Mouse (Mus musculus): ENCODE measurements at regions not wholly inside any gene's neighbourhood (a gene's known extent, or its start where the extent isn't known, plus 50 kb on each side); places are given as distances from the start of the nearest gene placed in this dataset.

DNA sequence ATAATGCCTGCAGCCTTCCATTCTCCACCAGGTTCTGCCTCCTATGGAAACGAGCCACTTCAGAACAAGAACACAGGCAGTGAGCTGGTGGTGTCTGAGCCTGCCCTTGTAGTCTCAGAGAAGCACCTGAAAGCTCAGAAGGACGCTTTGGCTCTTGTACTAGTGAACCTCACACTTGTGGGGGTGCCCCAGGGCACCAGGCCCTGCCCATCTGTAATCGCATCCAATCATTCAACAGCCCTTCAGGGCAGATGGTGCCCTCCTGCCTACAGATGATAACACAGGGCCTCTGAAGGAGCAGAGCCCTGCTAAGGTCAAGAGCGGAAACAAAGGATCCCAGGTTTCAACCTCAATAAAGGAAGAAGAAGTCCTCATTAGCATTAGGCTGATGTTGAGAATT, 208.8 kb upstream of the Fam19a5 start:
- TF ChIP-seq CTCF (IDR thresholded peaks at IDR 0.05; ENCODE audit: low read depth, low read length) (no peak), POLR2AphosphoS5 (IDR thresholded peaks at IDR 0.05; ENCODE audit: insufficient replicate concordance, low read depth, low read length) (no peak)
